Mouse (Mus musculus) megakaryocyte-erythroid progenitor cell, adult 5-6 weeks (primary cell): ENCODE data around the gene Mageb18. TPM values are rescaled to one million over a fixed set of nuclear protein-coding genes. Genes with fewer than 3 reads are reported as not detected.
"Not testable (repeated sequence)": the region's sequence is repeated elsewhere in the genome, so short reads cannot be mapped to it uniquely, and the experiment has no call there.

ENCODE experiments used
- ATAC-seq: replicated peaks from 2 replicates; pipeline ENCODE4 v1.8.0; 2016; ENCODE audit warnings: mild to moderate bottlenecking, inconsistent platforms; ENCODE audit not compliant: severe bottlenecking, poor library complexity, low FRiP score, low TSS enrichment
- total RNA-seq, 2 experiments: library from RNA; stranded (forward) in 1 of 2; stranded (reverse) in 1 of 2; fragments of 200-1000, 215-1000 nt in 1 of 2; fragments of >200 nt in 1 of 2; fragmentation: Nextera tagmentation in 1 of 2; gene quantifications; 2 replicates each; pipeline ENCODE4 v1.2.3; 2014 to 2017

Gene Mageb18
- total RNA-seq (2014; fragmentation: Nextera tagmentation) (not detected in 2 replicates), total RNA-seq (2017) (not detected in 2 replicates)

DNA sequence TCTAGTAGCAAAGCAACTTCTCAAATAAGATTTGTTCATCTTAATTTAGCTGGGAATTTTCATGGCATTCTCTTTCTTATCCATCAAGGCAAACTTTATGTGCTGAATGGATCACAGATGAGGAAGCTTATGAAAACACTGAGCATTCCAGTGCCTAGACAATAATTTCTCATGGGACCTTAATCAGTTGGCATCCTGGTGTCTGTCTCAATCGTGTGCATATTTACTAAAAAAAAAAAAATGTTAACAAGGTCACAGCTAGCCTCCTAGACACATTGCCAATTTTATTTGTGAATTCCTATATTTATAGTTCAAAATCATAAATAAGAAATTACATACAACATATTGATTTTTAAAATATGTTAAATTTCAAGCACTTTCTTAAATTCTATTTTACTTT is at the start of gene Mageb18:
Gene Mageb18, minus strand, starts transcription at position 101 of the 400 bp plus-strand sequence.
- no peak for ATAC-seq

DNA sequence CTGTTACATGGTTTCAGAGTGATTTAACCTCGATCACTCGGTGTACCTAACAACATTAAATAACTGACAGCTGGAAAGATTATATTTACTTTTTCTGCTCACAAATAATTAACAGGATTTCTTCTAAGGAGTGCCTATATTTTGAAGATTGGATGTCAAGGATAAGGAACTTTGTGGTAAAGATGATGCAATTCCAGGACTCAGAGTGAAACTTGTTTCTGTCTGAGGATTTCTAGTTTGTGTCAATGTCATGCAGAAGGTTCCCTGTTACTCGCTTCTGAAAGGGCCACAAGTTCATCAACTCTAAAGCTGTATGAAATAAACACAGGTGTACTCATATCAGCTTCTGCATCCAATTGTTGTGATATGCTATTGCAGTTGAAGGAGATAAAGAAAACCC is 13.4 kb upstream of the Mageb18 start:
- ATAC-seq = no peak

DNA sequence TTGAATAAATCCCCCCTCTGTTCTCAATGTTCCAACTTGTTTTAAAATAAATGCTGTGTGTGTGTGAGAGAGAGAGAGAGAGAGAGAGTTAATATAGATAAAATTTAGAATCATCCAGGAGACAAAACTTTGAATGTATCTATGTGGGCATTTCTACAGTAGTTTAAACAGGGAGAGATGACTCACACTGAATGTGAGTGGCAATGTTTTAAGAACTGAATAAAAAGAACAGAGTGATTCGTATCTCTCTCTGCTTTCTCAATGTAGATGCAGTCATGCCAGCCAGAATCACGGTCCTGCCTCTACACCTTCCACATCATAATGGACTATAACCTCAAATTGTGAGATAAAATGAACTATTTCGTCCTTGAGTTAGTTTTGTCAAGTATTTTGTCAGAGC is 11.1 kb upstream of the Mageb18 start:
- no peak for ATAC-seq

DNA sequence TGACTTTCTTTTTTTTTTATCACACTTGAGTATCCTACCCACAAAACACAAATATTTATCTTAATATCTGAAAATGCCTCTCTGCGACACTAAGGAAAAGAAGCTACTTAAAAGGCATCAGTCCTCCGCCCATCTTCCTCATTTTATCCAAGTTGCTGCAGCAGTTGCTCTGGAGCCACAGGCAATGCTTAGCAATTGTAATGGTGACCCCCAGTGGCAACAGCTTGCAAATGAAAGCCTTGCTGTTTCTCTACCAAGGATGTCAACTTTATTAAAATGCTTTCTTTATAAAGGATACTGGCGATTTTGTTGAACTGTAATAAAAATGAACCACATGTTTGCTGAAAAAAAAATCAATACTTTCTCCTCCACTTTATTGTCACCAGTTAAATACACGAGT is 2.0 kb downstream of the Mageb18 start:
- no peak for ATAC-seq

DNA sequence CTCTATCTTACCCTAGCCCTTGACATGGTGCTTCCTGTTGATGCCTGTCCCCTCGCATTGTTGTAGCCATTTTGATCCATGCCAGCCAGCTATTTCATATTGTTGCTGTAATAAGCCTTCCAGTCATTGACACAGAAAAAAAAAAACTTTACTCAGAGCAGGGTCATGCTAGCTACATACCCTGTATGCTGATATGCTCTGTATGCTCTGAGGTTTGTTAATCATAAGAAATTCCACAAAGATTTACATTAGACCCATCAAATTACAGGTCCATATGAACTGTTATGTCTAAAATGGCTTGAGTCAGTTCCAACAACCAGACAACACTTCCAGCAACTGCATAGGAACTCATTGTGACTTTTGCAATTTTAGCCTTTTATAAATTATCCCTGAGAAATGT is 71.5 kb downstream of the Mageb18 start:
- no peak for ATAC-seq

GRCm38 (mm10) chrX:92498254-92498653 is 101.1 kb downstream of the Mageb18 start:
- ATAC-seq = no peak

- ATAC-seq = not testable (repeated sequence)
Observed at GRCm38 (mm10) chrX:92489649-92490048, 109.7 kb downstream of the Mageb18 start, which contains the start of gene Gm5941. Gene Gm5941, plus strand, starts transcription at chrX:92489949.

DNA sequence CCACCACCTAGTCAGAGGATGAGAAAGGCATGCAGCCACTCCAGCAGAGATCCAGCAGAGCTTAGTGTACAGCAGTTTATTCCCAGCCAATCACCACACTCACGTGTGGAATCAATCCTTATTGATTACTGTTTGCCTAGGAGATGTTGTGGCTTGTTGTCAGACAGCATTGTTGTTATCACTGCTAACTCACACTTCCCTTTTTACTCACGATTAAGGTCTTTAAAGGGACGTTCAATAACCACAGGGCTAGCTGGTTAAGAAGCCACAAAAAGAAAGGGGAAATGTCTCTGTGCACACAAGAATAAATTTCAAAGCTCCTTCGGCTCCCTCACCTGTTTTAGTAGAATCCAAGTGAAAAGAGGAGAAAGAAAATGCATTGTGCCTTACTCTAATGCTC is 134.6 kb downstream of the Mageb18 start:
- no peak for ATAC-seq

GRCm38 (mm10) chrX:92460496-92460895 is 138.9 kb downstream of the Mageb18 start:
- ATAC-seq = no peak

GRCm38 (mm10) chrX:92387384-92387783 is 212.0 kb downstream of the Mageb18 start:
- ATAC-seq = no peak

- ATAC-seq = no peak
Observed at GRCm38 (mm10) chrX:92342924-92343323, 256.4 kb downstream of the Mageb18 start.

- ATAC-seq = no peak
Observed at GRCm38 (mm10) chrX:92340906-92341305, 258.5 kb downstream of the Mageb18 start.

GRCm38 (mm10) chrX:92339551-92339950 is 259.8 kb downstream of the Mageb18 start:
- ATAC-seq = no peak

DNA sequence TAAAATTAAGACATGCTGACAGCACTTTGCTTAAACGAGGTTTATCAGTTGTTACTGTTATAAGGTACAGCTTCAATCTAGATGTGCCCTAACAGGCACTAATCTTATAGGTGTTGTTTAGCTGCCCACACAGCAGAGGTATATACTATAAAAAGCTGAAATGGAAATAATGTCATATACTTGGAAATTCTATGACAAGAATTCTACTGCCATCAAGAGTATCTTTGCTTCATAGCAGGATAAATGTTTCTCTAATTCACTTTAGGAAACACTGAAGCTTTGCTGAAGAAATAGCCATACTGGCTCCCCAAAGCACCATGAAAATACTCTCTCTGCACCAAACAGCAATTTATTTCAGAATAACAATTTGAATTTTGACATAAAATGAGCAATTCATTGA is 265.9 kb downstream of the Mageb18 start:
- no peak for ATAC-seq

DNA sequence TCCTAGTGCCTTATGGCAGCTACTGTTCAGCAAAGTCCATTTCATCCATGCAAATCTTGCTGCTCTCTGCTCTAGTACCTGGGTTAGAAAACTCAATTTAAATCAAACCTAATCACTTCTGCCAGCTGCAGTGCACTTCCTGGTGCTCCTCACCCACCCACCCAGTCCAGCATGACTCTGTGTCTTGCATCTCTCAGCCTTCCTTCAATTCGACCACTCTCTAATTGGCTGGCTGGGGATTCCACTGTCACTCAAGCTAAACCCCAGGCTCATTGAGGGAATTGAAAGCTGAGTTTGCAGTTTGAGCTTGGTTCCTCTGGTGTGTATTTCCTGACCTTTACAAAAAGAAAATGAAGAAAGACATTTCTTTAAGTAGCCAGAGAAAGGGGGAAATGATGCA is 275.8 kb downstream of the Mageb18 start:
- no peak for ATAC-seq

DNA sequence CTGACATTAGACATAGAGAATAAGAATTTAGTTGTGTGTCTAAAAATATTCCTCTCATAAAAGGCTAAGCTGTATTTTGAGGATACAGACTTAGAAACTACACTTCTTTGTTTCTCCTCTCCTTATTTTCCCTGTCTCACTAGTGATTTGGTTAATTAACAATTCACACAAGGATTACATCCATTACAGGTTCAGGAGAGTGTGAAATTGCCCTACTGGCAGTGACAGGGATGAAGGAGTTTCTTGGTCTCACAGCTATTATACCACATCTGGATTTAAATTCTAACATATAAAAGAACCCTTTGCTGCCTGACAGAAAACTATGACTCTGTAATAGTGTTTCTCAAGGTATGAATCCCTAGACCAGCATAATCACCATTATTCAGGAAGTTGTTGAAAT is 318.8 kb downstream of the Mageb18 start:
- no peak for ATAC-seq

Other genes starting within 250 kb of the Mageb18 start
- gene Gm5941, start 109.6 kb downstream of the Mageb18 start, total RNA-seq (2014; fragmentation: Nextera tagmentation) = not detected in 2 replicates
- gene Gm5941, start 109.6 kb downstream of the Mageb18 start, total RNA-seq (2017) = not detected in 2 replicates